Mouse (Mus musculus) induced T-regulatory cell, adult 2 months (primary cell): Measurements from ENCODE around the gene Nosip.

Experiments
- DNase-seq: peaks from one replicate; pipeline ENCODE4 v3.0.0-alpha.2; 2012; ENCODE audit warnings: low read depth

Nosip gene

DNA sequence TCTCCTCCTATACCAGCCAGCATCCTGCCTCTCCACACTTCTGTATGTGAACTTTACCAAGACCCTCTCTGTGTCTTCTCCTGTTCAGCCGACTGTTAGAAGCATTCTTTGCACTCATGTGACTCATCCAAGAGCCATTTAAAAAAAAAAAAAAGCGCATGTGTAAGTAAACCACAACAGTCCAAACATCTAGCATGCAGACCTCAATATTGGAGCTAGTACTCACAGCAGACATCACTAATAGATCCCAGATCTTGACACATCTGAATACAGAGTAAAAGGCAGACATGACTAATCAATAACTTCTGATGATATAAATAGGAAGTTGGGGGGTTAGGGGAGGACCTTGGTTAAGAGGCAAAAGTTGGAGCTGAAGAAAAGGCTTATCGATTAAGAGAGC lies 26.6 kb upstream of the Nosip start:
- no peak for DNase-seq

DNA sequence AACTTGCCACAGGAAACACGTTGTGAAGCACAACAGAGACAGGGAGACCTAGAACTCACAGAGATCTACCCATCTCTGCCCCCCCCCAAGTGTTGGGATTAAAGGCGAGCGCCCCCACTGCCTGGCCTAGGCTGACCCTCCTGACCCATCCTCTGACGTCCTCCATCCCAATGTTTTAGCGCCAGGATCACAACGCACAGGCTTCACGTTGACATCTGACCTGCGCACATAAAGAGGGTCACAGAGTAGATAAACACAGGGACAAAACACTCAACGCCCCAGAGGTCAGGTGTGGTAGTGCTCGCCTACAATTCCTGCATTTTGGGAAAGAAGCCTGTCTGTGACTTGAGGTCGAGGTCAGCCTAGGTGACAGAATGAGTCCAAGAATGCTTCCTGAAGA lies 25.5 kb upstream of the Nosip start:
- DNase-seq, result no peak

DNA sequence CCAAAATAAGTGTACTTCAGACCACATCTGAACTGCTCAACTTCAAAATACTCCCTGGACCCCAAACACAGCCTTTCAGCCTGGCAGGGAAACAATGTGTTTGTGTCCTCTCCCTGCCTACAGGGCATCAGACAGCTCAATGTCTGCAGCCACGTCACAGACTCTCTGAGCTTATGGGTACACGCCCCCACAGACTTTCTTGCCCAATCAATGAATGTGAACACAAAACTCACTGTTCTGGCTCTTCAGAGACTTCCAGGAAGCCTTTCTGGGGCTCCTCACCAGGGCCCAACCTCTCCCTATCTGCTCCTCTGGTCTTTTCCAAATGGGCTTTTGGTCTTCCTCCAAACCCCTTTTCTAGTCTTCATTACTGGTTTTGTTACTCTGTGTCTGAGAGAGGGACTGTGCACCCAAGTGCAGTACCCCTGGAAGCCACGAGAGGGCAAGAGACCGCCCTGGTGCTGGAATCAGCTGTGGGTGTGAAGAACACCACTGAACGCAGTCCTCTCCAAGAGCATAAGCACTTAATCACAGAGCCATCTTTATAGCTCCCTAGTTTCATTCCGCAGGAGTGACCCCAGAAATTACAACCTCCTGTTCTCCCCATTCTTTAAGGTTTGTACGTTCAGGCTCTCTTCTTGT lies 24.4 kb upstream of the Nosip start:
- peak; percentile 84 for DNase-seq

DNA sequence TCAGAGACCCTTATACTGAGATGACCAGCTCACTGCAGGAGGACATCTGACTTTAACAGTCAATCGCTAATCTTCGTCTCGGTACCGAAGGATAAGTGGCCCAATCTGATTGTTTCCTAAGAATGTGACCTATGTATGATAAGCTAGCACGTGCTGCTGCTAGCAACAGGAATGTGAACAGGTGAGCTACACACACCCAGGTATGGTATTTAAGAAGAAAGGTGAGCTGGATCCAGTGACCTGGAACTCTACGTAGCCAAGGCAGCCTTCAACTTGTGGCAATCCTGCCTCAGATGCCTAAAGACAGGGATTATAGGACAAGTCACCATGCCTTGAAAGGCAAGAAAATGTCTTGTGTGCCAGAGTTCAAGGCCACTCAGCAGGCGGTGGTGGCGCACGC lies 23.8 kb upstream of the Nosip start:
- DNase-seq, result no peak

DNA sequence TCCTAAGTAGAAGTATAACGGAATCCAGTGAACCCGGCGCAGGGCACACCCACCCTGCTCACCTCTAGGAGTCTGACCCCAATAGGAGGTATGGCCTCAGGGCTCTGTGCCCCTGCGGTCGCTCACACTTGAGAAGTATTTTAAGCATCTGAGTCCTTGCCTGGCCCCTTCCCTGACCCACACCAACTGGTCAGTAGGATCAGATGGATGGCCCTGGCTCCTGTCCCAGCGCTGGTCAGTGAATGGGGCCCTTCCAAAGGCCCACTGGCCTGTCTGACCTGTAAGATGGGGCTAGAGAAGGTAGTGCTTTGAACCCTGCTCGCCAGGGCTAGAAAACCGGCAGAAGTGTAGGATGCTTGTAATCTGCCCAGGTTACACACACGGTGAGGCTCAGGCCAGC lies 21.4 kb upstream of the Nosip start:
- DNase-seq, result no peak

DNA sequence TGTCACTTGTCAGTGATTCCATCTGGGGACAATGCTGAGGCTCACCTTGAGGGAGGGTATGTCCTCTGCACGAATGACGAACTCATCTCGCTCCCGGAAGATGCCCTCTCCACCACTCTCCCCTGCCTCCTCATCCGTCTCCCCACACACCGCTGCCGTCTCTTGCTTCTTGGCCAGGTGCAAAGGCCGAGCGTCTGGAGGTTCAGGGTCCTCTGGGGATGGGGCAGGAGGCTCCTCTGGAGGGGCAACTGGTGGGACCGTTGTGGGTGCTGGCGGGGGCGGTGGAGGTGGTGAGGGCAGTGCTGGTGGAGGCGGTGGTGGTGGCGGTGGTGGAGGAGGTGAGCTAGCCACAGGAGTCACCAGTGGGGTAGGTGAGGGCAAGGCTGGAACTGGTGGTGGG lies 18.9 kb upstream of the Nosip start:
- no peak for DNase-seq

DNA sequence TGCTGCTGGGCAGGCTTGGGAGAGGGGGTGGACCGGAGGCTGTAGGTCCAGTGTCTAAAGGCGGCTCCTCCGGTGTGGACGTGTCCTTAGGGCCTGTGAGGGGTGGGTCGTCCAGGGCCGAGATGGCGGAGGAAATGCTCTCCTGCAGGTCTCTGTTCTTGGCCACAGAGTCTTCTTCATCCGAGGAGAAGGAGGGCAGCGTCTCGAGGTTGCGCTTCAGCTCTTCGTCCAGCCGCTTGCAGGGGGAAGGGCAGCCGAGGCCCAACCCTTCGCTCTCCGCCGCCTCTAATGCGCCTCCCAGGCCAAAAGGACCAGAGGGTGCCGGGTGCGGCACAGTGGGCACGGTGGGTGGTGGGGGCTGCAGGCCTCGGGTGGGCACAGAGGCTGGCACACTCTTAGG lies 16.5 kb upstream of the Nosip start:
- no peak for DNase-seq

DNA sequence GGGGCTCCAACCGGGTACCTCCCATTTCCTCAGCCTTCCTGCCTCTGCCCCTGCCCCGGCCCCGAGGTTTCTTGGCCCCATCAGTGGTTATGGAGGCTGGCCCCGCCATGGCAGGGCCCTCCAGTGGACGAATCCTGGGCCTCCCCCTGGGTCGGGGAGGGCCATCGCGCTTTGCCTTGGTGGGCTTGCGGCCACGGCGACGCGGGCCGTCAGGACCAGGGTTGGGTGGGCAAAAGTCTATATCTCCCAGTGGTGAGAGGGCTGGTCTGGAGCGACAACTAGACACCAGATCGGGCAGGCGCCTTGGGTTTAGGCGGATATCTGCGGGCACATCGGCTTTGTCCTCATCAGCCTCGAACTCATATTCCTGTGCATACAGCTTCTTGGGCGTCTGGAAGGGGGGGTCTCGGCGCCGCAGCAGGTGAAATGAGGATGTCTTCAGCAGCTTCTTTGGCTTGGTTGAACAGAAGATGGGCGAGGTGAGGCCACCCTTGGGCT lies 15.3 kb upstream of the Nosip start:
- DNase-seq, result no peak

DNA sequence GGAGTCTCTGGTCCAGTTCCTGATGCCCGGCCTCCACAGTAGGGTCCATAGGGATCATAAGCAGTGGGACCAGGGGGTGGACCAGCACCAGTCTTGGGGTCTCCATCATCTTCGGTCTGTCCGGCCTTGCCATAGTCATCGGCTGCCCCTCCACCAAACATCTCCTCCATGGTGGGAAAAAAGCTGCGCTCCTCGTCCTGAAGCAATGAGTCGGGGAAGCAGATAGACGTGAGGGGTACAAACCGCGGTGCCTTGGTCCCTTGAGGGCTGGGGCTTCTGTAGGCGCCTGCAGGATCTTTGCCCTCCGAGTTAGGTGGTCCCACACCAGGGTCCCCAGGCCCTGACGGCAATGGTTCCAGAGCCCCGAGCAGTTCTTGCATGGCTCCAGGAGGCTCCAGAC lies 14.7 kb upstream of the Nosip start:
- no peak for DNase-seq

DNA sequence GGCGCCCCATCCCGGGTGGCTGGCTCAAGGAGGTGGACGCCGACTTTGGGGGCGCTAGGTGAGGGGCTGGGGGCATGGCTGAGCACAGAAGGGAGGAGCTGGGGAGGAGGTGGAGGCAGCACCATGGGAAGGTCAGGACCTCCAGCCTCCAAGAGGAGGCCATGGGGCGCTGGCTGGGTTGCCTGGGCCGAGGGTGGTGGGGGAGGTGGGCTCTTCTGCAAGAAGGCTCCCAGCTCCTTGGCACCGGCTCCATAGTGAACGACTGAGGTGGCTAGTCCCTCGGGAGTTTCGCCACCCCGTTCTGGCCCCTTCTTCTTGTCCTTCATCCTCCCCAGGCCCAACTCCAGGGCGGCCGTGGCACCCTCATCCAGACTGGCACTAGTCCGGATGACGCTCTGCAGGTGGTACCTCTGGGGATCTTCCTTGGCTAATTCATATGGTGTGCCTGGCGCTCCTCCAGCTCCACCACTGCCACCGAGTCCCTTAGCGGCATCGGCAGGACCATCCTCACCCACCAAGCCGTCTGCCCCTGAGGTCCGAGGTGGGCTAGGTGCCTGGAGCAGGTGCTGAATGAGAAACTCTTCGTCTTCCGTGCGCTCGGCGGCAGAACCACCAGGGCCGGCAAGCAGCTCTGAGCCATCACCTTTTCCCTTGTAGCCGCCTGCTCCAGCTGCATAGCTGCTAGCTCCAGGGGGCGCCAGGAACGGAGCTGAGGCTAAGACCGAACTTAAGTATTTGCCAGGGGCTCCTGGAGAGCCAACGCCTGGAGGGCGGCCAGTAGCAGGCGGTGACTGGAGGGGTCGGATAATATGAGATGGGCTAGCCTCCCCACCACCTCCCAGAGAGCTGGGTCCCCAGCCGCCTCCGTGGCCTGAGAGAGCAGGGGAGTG lies 14.0 kb upstream of the Nosip start:
- DNase-seq, result no peak

DNA sequence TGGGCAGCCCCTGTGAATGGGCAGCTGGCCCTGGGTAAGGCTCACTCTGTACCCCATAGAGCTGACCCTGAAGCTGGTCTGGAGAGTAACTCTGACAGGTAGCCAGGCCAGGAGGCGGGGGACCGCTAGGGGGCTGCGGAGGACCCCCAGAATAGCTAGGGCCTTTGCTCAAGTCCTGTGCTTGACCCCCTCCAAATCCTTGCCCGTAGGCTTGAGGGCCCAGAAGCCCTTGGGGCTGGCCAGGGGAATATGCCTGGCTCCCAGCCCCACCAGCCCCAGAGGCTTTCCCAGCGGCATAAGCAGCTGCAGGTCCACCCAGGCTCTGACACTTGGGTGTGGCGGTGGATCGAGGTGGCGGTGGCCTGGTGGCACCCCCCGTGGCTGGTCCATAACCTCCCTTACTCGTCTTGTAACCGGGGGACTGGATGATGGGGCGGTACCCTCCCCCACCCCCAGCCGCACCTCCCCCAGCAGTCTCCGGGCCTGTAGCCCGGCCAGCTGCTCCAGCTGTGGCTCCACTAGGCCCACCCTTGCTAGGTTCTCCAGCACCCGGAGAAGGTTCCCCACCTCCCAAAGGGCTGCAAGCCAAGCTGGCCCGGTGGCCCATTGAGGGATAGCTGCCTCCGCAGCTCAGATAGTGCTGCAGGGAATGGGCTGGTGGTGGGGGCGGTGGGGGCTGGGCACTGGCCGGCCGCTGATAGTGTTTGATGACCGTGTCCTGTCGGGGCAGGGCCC lies 13.1 kb upstream of the Nosip start:
- DNase-seq, result no peak

DNA sequence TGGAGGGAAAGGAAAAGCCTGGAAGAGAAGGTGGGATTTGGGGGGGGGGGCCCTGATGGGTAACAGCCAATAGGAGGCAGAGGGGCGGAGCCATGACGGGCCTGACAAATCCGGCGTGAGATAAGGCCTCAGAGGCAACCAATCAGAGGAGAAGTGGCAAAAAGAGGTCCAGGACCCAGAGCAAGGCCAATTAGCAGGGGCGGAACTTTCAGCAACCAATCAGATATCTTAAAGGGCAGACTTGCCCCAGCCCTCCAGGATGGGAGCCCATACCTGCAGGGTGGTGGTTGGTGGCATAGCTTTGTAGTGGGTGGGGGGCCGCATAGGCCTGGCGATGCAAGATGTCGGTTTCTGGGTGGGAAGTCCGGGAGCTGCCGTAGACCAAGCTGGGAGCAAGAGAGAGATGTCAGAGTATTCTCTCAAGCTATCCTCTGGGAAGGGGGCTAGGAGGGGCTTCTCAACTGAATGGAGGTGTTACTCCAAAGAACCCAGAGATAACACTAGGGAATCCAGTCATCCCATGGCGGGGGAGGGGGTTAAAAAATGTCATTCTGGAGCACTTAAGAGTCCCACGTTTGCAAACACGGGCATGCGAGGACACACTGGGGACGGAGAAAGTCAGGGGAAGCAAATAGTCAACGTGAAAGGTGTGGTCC lies 11.2 kb upstream of the Nosip start:
- DNase-seq, result peak; percentile 71

DNA sequence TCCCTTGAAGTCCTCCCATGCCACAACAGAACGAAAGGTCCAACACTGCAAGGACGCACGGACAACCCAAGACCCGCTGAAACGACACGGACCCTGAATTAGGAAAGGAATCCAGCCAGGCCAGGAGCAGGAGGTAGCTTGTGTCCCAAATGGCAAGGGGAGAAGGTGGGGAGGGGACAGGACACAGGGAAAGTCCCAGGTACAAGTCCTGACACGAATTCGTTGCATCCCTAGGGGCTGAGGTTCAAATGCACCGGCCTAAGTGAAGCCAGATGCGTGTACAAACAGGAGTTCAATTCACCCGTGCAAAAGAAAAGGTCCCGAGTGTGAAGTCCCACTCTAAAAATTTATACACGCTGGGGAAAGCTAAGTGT lies 10.6 kb upstream of the Nosip start:
- DNase-seq, result peak; percentile 45

DNA sequence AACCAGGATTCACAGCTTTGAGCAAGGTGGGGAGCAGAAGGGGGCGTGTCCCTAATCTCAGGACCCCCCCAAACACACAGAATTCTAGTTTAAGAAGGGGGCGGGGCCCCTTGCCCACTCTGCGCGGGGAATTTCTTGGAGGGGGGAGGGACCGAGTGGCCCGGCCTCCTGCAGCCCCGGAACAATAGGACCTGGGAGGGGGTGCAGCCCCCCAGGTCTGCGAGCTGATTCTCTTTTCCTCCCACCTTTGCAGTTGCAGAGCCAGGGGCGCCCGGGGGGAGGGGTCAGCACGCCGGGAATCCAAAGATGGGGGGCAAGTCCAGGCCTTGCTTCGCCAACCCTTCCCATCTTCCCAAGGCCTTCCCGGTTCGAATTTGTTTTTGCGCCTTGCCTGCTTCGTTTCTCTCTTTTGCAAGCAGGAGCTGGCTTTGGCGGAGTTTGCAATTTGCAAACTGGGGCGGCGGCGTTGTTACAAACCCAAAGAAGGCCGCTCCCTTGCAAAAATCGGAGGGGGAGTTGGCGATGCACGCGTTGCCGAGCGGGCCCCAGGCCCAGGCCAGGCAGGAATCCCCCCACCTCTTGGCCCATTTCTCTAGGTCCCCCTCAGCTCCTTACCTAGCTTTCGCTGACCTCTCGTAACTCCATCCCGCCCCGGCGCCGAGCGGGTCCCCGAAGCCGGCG lies 9.9 kb upstream of the Nosip start:
- peak; percentile 50 for DNase-seq

DNA sequence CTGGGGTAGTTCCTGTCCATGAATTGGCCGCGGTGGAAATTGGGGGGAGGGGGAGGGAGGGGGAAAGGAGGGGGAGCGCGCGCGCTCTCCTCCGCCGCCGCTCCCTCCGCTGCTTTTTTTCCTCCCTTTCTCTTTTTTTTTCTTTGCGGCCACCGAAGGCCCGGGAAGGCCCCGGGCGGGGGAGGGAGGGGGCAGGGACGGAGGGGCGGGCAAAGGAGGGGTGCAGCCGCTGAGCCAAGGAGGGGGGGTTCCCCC lies 9.4 kb upstream of the Nosip start, which contains the start of gene Prr12:
TSS of gene Prr12 (minus strand) at position 20 of the 255 bp plus-strand sequence.
- DNase-seq, result no peak

DNA sequence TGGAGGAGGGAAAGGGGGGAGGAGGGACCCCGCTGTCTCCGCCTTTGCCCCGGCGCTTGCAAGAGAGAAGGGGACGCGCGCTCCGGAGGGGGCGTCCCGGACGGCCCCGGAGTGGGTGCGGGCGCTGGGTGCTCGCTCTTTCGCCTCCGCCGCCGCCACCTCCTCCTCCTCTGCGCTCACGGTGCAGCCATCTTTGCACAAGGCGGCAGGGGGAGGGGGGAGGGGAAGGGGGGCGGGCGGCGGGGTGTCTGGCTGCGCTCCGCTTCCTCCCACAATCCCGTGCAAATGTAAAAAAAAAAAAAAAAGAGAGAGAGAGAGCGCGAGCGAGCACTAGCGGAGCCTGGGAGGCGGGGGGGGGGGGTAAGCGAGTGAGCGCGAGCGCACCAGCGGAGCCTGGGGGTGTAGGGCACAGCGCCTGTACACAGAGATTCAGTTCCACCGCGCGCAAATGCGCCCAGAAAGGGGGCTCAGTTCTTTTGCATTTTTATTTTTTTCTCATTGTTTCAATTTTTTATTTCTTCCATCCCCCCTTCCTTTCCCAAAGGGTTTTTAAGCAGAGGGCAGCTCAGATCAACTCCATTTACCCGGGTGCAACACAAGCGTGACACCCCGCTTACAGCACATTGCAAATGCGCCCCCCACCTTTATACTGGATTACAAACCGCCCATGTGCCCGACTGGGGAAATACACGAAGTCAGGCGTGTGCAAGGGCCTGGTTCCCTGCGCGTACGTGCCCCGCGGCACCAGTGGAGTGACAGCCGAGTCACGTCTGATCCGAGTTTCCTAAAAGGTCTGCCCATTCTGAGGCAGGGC lies 8.9 kb upstream of the Nosip start:
- peak; percentile 90 for DNase-seq

DNA sequence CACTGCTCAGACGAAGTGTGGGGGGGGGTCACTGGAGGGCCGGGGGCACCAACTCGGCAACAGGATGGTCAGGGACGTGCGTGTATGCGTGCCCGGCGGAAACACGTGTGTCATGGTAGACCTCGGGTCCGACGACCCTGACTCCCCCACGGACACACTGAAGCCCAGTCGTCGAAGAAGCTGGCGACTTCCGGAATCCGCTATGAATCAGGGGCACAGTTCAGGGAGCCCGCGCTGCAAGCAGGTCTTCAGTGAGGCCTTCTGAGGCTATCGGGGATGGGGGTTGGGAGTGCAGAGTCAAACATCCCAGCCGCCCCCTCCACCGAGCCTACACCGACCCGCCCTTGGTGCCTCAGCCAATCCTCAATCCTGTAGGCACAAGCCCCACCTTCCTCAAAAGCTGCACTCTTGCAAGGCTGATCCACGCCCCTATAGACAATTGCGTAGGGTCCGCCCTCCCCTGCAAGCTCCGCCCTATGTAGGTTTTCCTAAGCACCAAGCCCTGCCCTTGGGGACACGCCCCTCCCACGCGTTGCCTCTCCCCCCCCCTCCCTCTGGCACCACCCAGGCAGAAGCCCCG lies 8.2 kb upstream of the Nosip start:
- DNase-seq, result peak; percentile 98

DNA sequence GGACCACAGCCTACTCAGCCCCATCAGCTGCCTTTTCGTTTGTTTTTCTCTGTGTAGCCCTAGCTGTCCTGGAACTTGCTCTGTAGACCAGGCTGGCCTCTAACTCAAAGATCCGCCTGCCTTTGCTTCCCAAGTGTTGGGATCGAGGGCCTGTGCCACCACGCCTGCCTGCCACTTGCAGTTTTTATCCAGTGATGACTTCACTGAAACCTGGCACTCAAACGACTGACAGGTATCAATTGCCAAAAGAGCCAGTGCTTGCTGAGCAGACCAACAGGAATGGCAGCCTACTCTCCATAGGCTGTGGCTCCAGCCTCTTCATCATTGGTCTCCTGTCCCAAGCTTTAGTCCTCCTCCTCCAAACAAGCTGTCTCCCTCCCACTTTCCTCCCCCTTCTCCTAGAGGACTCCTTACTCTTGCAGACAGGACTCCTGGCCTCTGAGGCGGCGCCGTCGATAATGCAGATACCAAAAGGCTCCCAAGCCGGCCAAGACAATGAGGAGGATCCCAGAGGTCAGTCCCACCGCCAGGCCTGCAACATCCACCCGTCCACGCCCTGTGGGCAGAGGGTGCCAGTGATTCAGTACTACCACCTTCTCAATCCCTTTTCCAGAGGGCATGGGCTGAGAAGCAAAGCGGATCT lies 5.8 kb upstream of the Nosip start:
- no peak for DNase-seq

DNA sequence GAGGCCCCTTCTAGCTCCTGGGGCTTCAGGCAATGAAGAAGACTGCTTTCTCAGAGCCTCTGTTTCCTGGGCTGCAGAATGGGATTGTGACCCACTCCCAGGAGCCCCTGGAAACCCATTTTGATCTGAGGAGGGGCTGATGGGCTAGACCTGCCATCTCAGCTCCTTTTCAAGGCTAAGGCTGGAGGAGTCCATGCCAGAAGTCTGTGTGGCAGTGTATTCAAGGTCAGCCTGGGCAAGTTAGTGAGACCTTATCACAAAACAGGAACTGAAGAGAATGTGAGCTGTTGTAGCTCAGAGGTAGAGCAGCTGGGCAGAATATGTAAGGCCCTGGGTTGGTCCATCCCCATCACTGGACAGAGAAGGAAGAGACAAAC lies 5.3 kb upstream of the Nosip start:
- no peak for DNase-seq
